In the genomic region with DNA sequence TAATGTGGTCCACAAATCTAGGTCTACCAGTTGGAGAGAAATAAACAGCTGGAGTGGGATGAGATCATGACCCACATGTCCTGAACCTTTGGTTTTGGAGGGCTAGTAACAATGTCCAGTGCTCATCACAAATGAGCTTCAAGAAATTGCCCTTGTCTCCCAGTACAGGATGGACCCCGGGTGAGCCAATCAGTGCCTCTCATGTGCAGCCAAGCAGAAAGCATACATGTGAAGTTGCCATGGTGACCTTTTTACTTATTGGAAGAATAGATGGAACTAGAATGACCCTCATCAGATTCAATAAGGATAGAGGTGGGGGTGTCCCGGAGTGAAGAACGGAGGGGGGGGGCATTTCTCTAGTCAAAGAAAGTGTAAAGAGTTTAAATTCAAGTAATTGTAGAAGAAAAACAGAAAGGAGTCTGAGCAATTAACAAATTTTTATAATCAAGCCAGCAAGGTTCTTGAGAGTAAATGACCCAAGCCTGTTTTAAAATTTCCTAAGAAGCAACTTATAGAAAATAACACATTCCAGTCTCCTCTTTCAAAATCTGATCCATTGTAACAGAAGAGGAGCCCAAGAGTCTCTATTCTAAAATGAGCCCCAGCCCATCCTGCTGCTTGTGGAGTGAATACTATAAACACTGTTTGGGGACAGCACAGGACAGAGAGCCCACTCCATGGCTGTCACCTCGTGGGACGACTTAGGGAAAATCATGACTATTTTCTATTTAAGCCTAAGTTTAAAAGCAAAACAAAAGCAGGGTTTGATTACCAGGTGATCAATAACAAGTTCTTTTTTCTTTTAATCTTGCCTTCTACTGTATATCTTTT, we compare ENCODE assay signal across 14 mouse cellular contexts.
DNase-seq lines count a peak whose midpoint lies in the region; ATAC-seq lines count a peak whose summit lies in the region.
"Had no signal": no experiment of that assay in that cellular context is flagged by ENCODE, and none has a peak within 500 bp of the region (broad histone marks: within the 10 kb centered on the region; RNA-seq: fewer than 3 reads in every experiment).

No protein-coding gene starts in this region.

- H3K9ac ChIP-seq in forebrain, embryonic 13.5 days: no peak overlapping the region
- no peak overlapping the region for H3K9ac ChIP-seq in hindbrain, embryonic 16.5 days (ENCODE audit: low read depth, low read length)
- no peak overlapping the region for H3K9ac ChIP-seq in neural tube, embryonic 11.5 days (ENCODE audit: low read length)
- H3K9ac ChIP-seq: heart, embryonic 13.5 days; lung, embryonic 15.5 days had no signal

- H3K36me3 ChIP-seq in forebrain, embryonic 13.5 days (ENCODE audit: poor library complexity, severe bottlenecking): no peaks in the 10 kb centered on the region
- H3K36me3 ChIP-seq in hindbrain, embryonic 16.5 days (ENCODE audit: control insufficient read depth, insufficient read depth, low read length): no peaks in the 10 kb centered on the region
- H3K36me3 ChIP-seq in neural tube, embryonic 11.5 days (ENCODE audit: control insufficient read depth, insufficient read depth, low read length): no peaks in the 10 kb centered on the region
- H3K36me3 ChIP-seq: heart, embryonic 13.5 days; lung, embryonic 15.5 days had no signal

- no peak overlapping the region for H3K4me3 ChIP-seq in forebrain, embryonic 13.5 days
- no peak overlapping the region for H3K4me3 ChIP-seq in hindbrain, embryonic 16.5 days (ENCODE audit: low read length)
- no peak overlapping the region for H3K4me3 ChIP-seq in neural tube, embryonic 11.5 days (ENCODE audit: low read depth, low read length)
- H3K4me3 ChIP-seq: gastrocnemius, adult 2 months; heart, embryonic 13.5 days; lung, embryonic 15.5 days had no signal

- peak; percentile 82 for ATAC-seq in forebrain, embryonic 13.5 days
- peak; percentile 69; the same call in 1 of the 2 replicates for ATAC-seq in hindbrain, embryonic 16.5 days
- ATAC-seq in neural tube, embryonic 11.5 days (ENCODE audit: insufficient read depth, low FRiP score, low TSS enrichment): peak; percentile 93

- 3% methylated on average over 5 of the region's 5 CpGs for WGBS in forebrain, embryonic 13.5 days
- 15% methylated on average over 5 of the region's 5 CpGs for WGBS in hindbrain, embryonic 16.5 days
- WGBS in neural tube, embryonic 11.5 days: 39% methylated on average over 5 of the region's 5 CpGs

- H3K4me1 ChIP-seq in forebrain, embryonic 13.5 days: peaks cover 19% of the 10 kb centered on the region
- no peaks in the 10 kb centered on the region; the same call in 1 of the 2 replicates for H3K4me1 ChIP-seq in hindbrain, embryonic 16.5 days (ENCODE audit: control insufficient read depth, insufficient read depth, low read depth, low read length)
- H3K4me1 ChIP-seq in neural tube, embryonic 11.5 days (ENCODE audit: control insufficient read depth, insufficient read depth, low read length): peaks cover 6% of the 10 kb centered on the region; the same call in 1 of the 2 replicates

- no peak overlapping the region for H3K4me2 ChIP-seq in forebrain, embryonic 13.5 days
- no peak overlapping the region for H3K4me2 ChIP-seq in hindbrain, embryonic 16.5 days (ENCODE audit: low read length)
- H3K4me2 ChIP-seq in neural tube, embryonic 11.5 days (ENCODE audit: low read depth): no peak overlapping the region
- H3K4me2 ChIP-seq: heart, embryonic 13.5 days; lung, embryonic 15.5 days had no signal

- DNase-seq in embryo, embryonic 11 days: peak; percentile 78
- DNase-seq in neural tube, embryonic 11.5 days (ENCODE audit: low spot score): peak; percentile 71
- DNase-seq in liver: no peak
- DNase-seq in urinary bladder, adult 2 months (ENCODE audit: low spot score): no peak
- DNase-seq in gastrocnemius, postnatal 10 days: no peak
- DNase-seq in frontal cortex, adult 2 months (ENCODE audit: extremely low spot score in 1 of 2, low spot score in 1 of 2): no peak
- DNase-seq: cerebellum, adult 9-11 months; gastrocnemius, adult 2 months; kidney, postnatal 14 days; thymus, postnatal 4 days had no signal

- no peaks in the 10 kb centered on the region for H3K27me3 ChIP-seq in forebrain, embryonic 13.5 days
- no peaks in the 10 kb centered on the region for H3K27me3 ChIP-seq in hindbrain, embryonic 16.5 days (replicated peaks; ENCODE audit: control insufficient read depth, insufficient read depth, low read length)
- no peaks in the 10 kb centered on the region for H3K27me3 ChIP-seq in neural tube, embryonic 11.5 days (ENCODE audit: control insufficient read depth, insufficient read depth, low read length)
- H3K27me3 ChIP-seq: heart, embryonic 13.5 days; lung, embryonic 15.5 days had no signal

- H3K27ac ChIP-seq in forebrain, embryonic 13.5 days: no peak overlapping the region
- H3K27ac ChIP-seq in hindbrain, embryonic 16.5 days (ENCODE audit: low read depth, low read length): no peak overlapping the region
- no peak overlapping the region for H3K27ac ChIP-seq in neural tube, embryonic 11.5 days (ENCODE audit: low read depth, low read length)
- H3K27ac ChIP-seq: gastrocnemius, adult 2 months; heart, embryonic 13.5 days; lung, embryonic 15.5 days had no signal

- no peaks in the 10 kb centered on the region for H3K9me3 ChIP-seq in forebrain, embryonic 13.5 days (replicated peaks)
- H3K9me3 ChIP-seq in hindbrain, embryonic 16.5 days (ENCODE audit: control insufficient read depth, low read length): no peaks in the 10 kb centered on the region; the same call in 1 of the 2 replicates
- H3K9me3 ChIP-seq in neural tube, embryonic 11.5 days (ENCODE audit: control insufficient read depth, low read length): no peaks in the 10 kb centered on the region
- H3K9me3 ChIP-seq: heart, embryonic 13.5 days; lung, embryonic 15.5 days had no signal

Comparison
In these comparisons a context has a peak if more than half of its experiments do, and no peak if none do; other contexts are left out.
1. DNase-seq: peak in embryo, embryonic 11 days (single experiment) and neural tube, embryonic 11.5 days (single experiment); none in liver (single experiment), urinary bladder, adult 2 months (single experiment), gastrocnemius, postnatal 10 days (single experiment) and frontal cortex, adult 2 months (0 of 2).
2. Peak in every context shown above with its lines, with median percentiles within 50 percentile points of each other: ATAC-seq.